Mouse (Mus musculus) cerebellum, adult 18-20 months (tissue): ENCODE measurements at regions not wholly inside any gene's neighbourhood (a gene's known extent, or its start where the extent isn't known, plus 50 kb on each side); places are given as distances from the start of the nearest gene placed in this dataset.

Experiments used
- DNase-seq, 2 experiments: peaks; one replicate each; pipeline ENCODE4 v3.0.0; 2021

DNA sequence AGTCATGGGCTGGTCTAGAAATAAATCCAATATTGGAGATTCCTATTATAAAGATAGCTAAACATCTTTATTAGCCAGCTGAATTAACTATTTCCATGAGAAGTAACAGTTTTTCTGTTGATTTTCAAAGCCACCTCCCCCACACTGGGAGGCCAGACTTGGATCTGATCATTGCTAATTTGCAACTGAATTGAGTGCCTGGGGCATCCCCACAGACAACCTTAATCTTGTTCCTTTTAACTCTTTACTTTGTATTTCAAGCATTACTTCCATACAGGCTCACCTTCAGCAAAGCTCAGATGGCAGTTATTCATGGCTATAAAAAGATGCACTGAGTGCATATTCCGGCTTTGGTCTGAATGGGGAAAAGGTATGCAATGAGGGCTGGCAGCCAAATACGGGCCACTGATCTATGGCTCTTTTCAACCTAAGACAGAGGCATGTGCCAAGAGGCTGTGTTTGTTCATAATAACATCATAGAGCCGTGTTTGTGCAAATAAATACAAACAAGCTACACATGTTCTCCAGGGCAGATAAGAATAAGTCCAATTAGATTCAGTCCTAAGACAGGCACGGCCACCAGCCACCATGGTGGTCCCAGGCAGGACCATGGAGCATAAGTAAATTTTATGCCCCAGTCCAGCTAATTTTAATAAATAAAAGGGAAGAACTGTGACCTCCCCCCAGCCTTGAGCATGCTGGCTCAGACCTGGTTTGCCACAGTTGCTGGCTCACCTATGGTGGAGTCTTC is 194.5 kb upstream of the Ttc29 start:
- DNase-seq: no peak

DNA sequence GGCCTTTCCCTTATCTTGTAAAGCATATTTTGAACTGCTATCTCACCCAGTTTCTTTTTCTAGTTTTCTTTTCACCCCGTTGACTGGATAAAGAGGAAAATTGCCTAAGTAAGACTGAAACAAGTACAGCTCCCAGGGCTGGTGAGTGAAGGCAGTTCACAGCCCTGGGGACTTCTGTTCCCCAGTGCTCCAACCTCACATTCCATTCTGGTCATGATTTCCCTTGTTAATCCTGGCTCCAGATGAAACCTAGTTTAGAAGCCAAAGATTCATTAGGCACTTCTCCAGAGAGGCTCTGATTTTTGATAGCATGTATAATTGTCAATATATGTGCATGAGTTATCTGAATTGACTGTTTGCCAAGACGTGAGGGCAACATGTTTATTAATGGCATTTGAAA is 191.6 kb upstream of the Ttc29 start:
- DNase-seq: no peak

DNA sequence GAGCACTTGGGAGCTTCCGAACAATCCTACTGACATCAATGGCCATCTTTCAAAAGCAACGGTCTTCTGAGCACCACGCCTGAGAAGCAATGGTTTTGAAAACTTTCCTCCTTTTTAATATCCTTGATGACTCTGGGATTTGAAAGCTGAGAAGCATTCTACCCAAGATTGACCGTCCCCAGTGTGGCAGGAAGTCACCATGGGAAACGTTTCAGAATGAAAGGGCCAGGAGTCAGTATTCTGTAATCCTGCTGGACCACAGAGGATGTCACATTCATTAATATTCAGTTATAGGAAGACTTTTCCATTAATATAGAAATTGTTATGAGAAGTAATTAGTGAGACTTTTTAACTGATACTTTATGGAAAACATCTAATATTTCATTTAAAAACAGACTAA is 190.1 kb upstream of the Ttc29 start:
- DNase-seq: no peak

DNA sequence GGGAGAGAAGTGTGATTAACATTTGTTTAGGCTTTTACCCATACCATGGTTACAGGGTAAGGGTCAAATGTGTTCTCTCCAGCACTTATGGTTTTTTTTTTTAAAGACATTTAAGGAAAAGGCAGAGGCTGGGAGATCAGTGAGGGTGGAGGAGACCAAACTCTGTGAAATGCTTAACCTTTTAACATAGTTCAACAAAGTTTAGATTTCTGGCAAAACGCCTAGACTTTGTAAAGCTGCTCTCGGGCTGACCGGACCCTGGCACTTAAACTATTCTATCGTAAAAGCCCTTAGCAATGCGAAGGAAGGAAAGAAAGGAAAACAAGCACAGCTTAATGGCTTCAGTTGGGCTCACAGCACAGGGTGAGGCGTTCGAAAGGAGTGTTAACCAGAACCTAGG is 189.6 kb upstream of the Ttc29 start:
- DNase-seq: no peak

DNA sequence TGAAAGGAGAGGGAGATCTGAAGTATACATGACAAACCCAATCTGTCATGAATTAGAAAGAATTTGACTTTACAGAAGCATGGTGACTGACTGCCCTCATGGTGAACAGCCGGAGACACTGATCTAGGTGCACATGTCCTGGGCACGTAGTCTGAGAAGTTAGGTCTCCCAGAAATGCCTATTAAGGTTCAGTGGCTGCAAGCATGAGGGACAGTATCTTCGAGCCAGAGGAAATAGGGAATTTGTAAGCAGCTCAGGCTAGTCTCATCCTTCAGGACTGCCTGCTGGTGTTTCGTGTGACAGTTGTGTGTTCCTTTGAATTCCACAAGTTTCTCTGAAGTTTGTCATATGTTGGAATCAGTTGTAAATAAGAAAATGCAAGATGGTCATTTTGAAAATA is 189.2 kb upstream of the Ttc29 start:
- no peak for DNase-seq

DNA sequence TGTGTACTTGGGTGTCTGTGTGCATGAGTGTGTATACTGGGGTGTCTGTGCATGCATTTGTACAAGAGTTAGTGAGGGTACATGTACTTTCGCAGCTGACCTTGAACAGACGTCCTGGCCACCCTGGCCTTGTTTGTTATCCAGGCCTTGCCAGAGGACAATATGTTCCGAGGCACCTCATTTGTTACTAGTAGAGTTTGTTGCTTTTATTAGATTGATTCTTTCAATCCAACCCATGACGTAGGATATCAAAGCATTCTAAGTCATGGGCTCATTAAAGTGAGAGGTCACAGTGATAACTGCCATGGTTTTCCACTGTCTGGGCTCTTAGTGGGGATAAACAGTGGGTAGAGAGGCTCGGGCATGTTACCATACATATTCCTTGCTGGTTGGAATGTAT is 188.1 kb upstream of the Ttc29 start:
- DNase-seq: no peak

DNA sequence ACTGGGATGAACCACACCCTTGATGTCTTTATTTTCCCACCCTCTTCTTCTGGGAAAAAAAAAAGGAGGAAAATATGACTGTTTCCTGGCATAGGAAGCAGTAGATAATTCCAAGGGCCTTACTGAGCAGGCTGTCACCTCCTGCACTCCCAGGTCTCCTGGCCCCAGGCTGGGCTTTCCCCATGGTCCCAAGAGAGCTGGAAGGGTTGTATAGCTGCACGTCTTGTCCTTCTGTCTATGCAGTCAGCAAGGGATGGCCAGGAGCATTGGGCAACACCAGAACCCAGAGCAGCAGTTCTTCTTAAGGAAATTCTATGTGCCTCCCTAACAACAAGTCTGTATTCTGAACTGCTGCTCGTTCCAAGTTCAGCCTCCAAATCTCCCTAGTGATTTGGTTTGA is 185.7 kb upstream of the Ttc29 start:
- no peak for DNase-seq

DNA sequence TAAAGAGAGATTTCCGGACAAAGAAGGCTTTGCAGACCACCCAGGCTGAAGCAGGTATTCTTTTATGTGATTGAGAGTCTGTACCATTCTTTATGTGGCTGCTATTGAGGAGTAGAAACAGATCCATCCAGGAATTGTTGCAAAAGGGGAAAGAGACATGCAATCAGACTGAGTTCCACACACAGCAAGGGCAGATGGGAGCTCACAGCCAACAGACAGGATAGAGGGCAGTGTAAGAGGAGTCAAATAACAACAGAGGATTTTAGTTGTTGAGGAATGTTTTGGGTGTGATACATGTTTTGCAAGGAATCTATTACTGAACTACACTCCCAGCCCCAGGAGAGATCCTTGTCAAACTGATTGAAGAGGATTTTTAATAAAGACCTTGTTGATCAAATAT is 184.2 kb upstream of the Ttc29 start:
- DNase-seq: no peak

DNA sequence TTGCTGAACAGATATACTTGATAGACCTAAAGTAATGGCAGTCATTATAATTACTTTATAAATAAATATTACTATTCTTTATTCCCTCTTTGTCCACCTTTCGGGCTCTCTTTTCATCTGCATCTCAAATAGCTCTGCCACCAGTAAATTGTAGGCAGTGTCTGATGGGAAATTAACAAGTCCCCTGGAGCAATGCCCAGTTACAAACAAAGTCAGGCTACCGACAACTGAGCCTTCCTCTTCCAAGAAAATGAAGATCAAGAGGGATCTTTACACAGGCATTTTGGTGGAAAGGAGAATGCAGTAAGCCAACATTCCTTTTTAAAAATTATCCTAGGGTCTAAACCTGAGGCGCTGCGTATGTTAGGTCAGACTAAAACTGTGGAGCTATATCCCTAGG is 181.3 kb upstream of the Ttc29 start:
- DNase-seq: no peak

DNA sequence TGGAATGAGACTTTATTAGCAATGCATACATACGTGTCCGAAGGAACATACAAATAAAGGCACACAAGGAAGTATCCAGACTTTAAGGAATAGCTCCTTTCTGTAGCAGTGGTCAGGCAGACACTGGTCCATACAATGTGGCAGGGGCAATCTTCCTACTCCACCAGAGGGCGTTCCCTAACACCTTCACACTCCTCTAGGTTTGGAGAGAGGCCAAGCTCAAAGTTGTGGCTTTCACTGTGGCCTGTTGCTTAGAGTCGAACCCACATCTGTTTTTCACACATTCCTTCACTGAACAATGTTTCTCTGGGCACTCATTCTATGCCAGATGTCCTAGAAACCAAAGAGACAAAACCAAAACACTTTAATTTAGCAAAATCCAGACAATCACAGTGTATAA is 178.4 kb upstream of the Ttc29 start:
- DNase-seq: no peak

DNA sequence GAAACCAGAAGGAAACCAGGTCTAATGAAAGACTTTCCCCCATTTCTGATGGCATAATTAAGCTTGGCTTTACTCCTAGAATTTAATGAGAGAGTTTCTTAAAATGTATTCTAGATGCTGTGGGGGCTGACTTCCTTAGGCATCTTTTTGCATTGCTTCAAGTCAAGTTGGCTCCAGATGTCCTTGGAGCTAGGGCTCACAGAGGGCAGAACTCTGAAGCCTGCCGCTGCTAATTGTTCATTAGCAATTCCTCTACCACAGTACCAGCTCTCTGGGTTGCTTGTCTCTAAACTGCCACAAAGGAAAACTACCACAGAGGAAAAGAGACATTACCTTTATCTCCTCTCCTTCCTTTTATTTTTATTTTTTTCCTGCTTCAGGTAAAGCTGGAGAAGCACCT is 175.9 kb upstream of the Ttc29 start:
- DNase-seq: no peak

DNA sequence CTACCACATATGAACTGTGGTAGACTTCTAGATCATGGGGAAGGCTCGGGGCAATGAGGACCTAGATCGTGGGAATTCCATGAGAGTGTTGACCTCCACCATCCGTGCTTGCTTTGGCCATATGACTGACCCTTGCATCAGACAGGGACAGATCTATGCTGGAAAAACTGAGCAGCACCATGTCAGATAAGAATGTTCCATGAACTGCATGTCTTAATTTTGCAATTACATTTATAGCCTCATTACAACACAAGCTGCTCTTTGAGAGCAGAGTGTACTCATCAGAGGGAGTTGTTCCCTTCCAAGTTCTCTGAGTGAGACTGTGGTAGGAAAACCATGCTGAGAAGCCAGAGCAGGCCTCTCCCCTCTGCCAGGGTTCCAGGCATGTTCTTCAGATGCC is 166.4 kb upstream of the Ttc29 start:
- DNase-seq: no peak

DNA sequence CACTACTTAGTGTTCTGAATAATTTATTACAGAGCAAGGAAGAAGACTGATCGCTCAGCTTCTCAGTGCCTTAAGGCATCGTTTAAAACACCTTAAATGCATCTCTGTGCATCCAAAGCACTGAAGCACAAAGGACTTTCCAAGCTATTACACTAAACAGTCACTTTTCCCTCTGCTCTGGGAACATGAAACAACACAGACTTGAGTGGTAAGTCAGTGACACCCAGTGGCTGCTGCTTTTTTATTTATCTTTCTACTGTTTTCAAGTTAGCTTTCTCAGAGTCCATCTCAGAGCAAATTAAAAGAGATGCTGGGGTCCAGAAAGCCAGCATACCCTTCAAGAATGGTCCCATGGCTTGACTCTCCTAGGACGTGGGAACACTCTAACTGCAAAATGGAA is 162.3 kb upstream of the Ttc29 start:
- no peak for DNase-seq

DNA sequence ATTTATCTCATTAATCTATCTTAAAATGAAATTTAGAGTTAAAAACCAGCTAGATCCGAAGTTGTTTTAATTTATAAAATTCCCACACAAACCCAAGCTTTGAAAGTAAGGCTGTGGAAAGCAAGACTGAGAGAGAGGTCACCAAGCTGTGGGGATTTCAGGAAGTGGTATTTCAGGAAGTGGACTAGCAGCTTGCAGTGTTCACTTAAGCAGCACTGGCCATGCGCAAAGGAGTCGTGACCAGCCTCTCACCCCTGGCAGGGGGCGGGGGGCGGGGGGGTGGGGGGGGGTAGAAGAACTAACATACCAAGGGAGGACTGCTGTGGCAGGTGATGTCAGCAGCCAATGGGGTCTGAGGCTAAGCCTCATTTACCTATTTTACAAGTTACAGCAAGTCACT is 158.7 kb upstream of the Ttc29 start:
- DNase-seq: no peak

DNA sequence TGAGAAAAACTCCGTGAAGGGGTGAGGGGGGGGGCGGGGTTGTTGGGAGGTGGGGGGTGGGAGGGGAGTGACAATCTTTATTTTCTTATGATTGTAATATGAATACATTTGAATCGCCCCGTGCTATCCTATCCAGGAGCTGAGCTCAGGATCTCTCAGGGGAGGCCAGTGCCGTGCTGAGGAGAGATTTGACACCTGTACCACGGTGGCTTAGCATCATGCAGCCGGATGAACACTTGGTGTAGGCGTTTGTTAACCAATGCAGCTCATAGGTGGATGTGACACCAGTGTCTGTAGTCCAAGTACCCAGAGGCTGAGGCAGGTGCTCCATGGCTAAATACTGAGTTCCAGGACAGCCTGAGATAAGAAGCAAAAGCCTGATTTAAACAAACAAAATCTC is 158.2 kb upstream of the Ttc29 start:
- no peak for DNase-seq

DNA sequence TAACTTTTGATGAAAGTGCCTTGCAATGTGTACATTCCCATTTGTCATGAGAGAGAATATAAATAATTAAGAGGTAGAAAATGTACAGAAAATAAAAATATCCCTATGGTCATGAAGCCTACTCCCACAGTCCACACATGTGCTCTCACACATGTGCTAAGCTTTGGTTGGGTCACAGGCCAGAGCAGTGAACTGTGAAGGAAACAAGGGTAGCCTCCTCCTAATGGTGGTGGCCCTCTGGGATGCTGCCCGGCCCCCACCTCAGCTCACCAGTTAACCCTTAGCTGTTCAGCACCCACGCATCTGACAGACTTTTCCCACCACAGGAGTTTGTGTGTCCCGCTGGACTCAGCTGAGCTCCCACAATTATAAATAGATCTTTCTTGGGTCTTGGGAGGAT is 157.6 kb upstream of the Ttc29 start:
- no peak for DNase-seq

DNA sequence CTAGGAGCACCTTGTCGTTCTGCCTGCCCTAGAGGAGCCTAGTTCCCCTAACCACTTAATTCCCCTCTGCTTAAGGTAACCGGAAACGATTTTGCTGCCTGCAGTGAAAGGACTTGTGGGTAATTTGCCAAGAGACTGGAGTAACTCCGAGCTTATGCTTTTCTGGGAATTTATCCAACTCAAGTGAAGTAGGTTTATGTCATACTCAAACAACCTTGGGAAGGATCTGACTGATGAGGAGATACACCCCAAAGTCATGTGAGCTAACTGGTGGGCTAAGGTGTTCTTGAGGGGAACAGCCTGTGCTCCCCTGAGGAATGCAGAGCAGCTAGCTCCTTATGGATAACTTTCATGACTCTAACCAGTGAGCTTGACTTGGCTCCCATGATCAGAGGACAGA is 155.7 kb upstream of the Ttc29 start:
- no peak for DNase-seq

DNA sequence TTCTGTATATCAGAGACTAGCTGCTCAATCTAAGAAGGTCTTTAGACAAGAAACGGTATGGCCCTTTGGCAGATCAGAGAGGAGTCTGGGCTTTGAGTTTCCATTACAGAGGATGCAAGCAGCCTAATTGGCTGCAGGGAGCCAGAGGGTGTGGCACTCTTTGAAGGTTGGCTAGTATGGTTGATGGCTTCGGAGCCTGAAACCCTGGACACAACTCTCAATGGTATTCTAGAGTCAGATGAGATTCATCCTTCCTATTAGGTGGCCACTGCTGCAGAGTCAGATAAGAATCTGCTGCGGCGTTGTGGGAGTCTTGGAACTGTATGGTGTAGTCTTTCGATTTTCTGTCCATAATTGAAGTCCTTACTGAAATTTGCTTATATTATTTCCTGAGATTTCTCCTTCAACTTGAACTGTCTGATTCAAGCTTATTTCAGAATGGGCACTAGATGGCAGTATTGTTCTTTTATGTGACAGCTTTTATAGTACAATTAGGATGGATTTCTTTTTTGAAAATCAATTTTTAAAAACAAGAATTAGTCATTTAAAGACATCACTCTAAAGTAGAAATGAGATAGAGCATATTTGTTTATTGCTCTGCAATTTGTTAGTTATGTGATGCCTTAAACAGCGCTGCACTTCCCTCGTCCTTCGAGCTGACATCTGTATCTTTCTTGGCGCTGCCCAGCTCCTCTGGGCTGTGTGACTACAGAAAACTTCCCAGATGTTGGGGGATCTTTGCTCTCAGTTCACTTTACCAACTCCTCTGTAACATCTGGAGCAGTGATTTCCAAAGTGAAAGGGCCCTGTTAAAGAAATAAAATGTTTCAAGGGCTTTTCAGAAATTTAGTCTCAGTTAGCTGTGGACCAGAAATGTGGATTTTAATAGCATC is 151.0 kb upstream of the Ttc29 start:
- DNase-seq: no peak

DNA sequence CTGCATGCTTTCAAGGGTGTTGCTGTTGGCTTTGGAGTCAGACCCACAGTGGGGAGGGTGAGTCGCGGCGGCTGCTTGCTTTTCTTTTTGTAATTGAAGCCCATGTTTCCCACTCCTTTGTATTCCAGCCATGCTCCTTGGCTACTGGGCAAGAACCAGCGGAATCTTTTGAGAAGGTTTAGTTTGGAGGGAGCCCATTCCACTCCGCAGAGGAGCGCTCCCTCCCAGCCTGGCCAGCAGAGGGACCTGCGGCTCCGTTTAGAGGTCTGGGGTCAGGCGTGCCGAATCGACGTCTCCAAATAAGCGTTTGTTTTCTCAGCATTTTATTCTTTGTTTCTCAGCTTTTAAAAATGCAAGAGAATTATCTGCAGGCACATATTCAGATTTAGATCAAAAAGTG is 149.6 kb upstream of the Ttc29 start:
- peak; percentile 27 to 37 for DNase-seq

DNA sequence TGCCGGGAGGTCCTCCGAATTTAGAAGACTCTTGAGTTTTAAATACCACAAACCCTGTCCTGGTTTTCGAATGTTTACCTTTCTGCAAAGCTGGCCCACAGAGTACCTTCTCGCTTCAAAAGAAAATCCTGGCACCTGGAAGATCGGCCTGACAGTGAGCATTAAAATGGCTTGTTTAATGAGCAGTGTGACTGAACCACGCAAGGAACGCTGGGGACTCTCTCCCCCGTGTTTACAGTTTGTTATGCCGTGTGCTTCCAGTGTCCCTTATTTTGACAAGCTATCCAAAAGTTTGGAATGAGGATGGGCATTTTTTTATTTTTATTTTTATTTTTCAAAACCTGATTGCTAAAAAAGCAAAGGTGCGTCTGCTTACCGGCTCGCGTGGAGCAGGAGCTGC is 148.9 kb upstream of the Ttc29 start:
- DNase-seq: no peak

DNA sequence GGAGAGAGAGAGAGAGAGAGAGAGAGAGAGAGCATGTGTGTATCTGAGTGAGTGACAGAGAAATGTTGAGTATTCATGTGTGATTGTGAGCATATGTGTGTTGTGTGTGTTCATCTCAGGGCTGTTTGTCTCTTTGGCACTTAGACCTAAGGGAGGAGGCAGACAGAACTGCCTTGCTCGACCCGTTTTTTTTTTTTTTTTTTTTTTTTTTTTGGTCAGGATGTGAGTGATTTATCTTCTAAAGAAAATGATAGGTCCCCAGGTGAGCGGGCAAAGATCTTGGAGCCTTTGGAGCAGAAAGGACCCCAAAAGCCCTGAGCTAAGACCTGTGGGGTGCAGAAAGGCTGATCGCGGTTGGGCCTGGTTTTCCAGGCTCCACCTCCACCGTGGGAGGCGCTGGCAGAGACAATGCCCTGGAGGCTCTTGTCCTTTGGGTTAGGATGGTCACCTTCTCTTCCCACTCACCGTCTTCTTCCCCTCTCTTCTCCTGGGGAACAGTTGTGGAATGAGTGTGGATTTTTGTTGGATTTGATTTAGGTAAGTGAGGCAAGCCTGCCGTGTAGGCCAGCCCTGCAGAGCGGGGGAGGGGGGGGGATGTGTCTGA is 147.1 kb upstream of the Ttc29 start:
- DNase-seq: no peak

DNA sequence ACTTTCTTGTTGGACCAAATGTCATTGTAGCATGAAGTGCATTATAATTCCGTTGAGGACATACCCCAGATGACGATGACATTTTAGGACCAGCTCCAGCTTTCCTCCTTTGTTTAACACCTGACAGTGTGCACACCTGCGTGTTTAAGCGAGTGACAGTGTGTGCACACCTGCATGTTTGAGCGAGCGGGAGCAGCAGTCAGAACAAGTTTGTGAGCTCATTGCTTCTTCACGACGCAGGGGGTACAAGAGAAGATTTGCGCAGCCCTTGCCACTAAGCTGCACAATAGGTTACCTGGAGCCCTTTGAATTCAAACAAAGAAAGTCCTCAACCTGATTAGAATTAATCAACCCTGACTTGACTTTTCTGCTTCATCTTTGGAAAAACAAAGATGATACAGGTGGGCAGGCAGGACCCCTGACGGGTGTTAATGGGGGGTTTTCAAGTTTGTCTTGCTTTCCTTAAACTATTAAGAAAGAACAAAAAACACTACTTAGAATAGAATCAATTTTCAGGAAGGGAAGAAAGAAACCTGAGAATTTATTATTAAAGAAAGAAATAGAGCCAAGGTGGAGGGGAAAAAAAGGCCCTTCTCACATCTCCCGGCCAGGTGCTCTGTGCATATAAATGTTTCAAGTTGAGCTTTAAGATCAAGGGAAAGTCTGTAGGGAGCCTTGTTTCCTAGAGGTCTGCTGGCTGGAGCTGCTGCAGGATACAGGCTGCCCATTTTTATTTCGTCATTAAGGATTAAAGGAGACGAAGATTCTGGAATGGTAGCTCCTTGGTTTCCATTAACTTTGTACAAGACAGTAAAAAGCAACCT is 144.8 kb upstream of the Ttc29 start:
- DNase-seq: no peak

DNA sequence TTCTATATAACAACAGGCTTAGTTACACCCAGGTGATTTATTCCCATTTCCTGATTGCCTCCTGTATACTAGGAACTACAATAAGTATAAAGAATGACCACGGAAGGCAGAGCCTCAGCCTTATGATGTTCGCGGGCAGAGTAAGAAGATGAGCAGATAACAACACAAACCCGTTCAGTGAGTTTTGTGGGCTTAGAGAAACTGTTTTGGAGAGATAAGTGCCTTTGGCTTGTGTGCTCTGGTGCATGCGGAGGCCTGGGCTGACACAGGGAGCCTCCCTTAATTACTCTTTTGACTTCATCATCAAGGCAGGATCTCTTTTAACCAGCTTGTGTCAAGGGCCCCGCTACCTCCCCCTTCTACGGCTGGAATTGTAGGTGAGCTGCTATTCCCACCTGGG is 139.3 kb upstream of the Ttc29 start:
- no peak for DNase-seq
